Mouse (Mus musculus) kidney, adult 11 months (tissue): ENCODE results near the gene Insm2.
"Not testable (repeated sequence)": the region's sequence is repeated elsewhere in the genome, so short reads cannot be mapped to it uniquely, and the experiment has no call there.

Experiments
- DNase-seq: peaks from one replicate; pipeline ENCODE4 v3.0.0; 2022

Gene Insm2

GRCm38 (mm10) chr12:55598887-55599561 is at the start of gene Insm2:
TSS of gene Insm2 (plus strand) at chr12:55599427.
- DNase-seq = no peak

- not testable (repeated sequence) for DNase-seq
Measured at GRCm38 (mm10) chr12:55554901-55555300, 44.3 kb upstream of the Insm2 start.

GRCm38 (mm10) chr12:55557866-55558265 is 41.4 kb upstream of the Insm2 start:
- DNase-seq = no peak

- DNase-seq = no peak
Measured at GRCm38 (mm10) chr12:55559184-55559855, 39.9 kb upstream of the Insm2 start.

GRCm38 (mm10) chr12:55560025-55560690 is 39.1 kb upstream of the Insm2 start:
- peak; percentile 14 for DNase-seq

GRCm38 (mm10) chr12:55563742-55564141 is 35.5 kb upstream of the Insm2 start:
- DNase-seq = no peak

- DNase-seq = no peak
Measured at GRCm38 (mm10) chr12:55564187-55564963, 34.9 kb upstream of the Insm2 start.

GRCm38 (mm10) chr12:55565206-55565605 is 34.0 kb upstream of the Insm2 start, which contains the start of gene Aldoart2:
TSS of gene Aldoart2 (plus strand) at chr12:55565239.
- no peak for DNase-seq

GRCm38 (mm10) chr12:55565867-55566266 is 33.4 kb upstream of the Insm2 start:
- no peak for DNase-seq

- no peak for DNase-seq
Measured at GRCm38 (mm10) chr12:55566837-55567236, 32.4 kb upstream of the Insm2 start.

- DNase-seq = no peak
Measured at GRCm38 (mm10) chr12:55568466-55568865, 30.8 kb upstream of the Insm2 start.

- DNase-seq = no peak
Measured at GRCm38 (mm10) chr12:55569676-55570075, 29.6 kb upstream of the Insm2 start.

- DNase-seq = no peak
Measured at GRCm38 (mm10) chr12:55570646-55571045, 28.6 kb upstream of the Insm2 start.

GRCm38 (mm10) chr12:55571181-55571580 is 28.0 kb upstream of the Insm2 start:
- no peak for DNase-seq

GRCm38 (mm10) chr12:55571661-55572060 is 27.6 kb upstream of the Insm2 start:
- no peak for DNase-seq

GRCm38 (mm10) chr12:55573089-55573488 is 26.1 kb upstream of the Insm2 start:
- DNase-seq = no peak

GRCm38 (mm10) chr12:55573794-55574193 is 25.4 kb upstream of the Insm2 start:
- DNase-seq = no peak

- DNase-seq = not testable (repeated sequence)
Measured at GRCm38 (mm10) chr12:55586936-55587335, 12.3 kb upstream of the Insm2 start.

GRCm38 (mm10) chr12:55598537-55598886 is 715 bp upstream of the Insm2 start:
- no peak for DNase-seq

GRCm38 (mm10) chr12:55599639-55600502 is 644 bp downstream of the Insm2 start:
- DNase-seq = peak; percentile 21

- DNase-seq = no peak
Measured at GRCm38 (mm10) chr12:55600503-55600994, 1.3 kb downstream of the Insm2 start.

- DNase-seq = no peak
Measured at GRCm38 (mm10) chr12:55604411-55604810, 5.2 kb downstream of the Insm2 start.
